Mouse (Mus musculus): ENCODE results near the gene Pzp. TPM values are rescaled to one million over a fixed set of nuclear protein-coding genes. Genes with fewer than 3 reads are reported as not detected.

Gene Pzp
- polyA plus RNA-seq, 1 experiment from 2014 or later = 0.21 TPM

GRCm38 (mm10) chr6:128532701-128533100, 6.2 kb upstream of the Pzp start:
- ATAC-seq (ENCODE audit: low FRiP score, low TSS enrichment) = no peak
- WGBS = 91% methylated on average over 9 of the region's 9 CpGs

DNA sequence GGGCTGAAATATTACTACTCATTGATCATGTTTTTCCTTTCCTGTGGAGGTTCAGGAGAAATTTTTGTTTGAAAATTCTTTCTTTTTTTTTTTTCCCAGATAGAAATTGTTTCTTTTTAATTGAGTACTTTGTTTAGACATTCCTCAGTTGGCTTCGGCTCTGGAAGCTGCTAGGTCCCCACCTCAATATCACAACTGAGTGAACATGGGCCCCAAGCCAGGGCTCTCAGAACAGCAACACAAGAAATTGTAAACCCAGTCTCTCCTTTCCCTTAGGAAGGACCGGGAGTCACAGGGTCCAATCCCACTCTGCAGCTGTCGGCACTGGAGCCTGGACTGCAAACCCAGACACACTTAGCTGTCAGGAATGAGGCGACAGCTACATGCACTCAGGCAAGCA, 2.0 kb upstream of the Pzp start:
- H3K27me3 ChIP-seq (ENCODE audit: control insufficient read depth, insufficient read depth, low read length) = no peaks in the 10 kb centered on the region
- no peak overlapping the region for H3K9ac ChIP-seq (replicated peaks; ENCODE audit: low read length)
- 91% methylated on average over 4 of the region's 4 CpGs for WGBS
- H3K27ac ChIP-seq (replicated peaks; ENCODE audit: low read depth, low read length) = no peak overlapping the region
- H3K4me2 ChIP-seq (ENCODE audit: low read length) = no peak overlapping the region
- H3K4me1 ChIP-seq (ENCODE audit: control insufficient read depth, insufficient read depth, low read length) = no peaks in the 10 kb centered on the region
- H3K36me3 ChIP-seq (ENCODE audit: control insufficient read depth, insufficient read depth, low read length) = no peaks in the 10 kb centered on the region
- no peak overlapping the region for H3K4me3 ChIP-seq (replicated peaks; ENCODE audit: low read depth, low read length)
- no peak for DNase-seq
- no peaks in the 10 kb centered on the region for H3K9me3 ChIP-seq (ENCODE audit: control insufficient read depth, low read length)
- no peak for ATAC-seq (ENCODE audit: low FRiP score, low TSS enrichment)

More at GRCm38 (mm10) chr6:128532701-128533100, 6.2 kb upstream of the Pzp start:
- Histone ChIP-seq H3K4me1 (ENCODE audit: control insufficient read depth, insufficient read depth, low read length) (no peaks in the 10 kb centered on the region), H3K4me2 (ENCODE audit: low read length) (no peak overlapping the region), H3K27ac (replicated peaks; ENCODE audit: low read depth, low read length) (no peak overlapping the region), H3K9me3 (ENCODE audit: control insufficient read depth, low read length) (no peaks in the 10 kb centered on the region), H3K27me3 (ENCODE audit: control insufficient read depth, insufficient read depth, low read length) (no peaks in the 10 kb centered on the region), H3K4me3 (replicated peaks; ENCODE audit: low read depth, low read length) (no peak overlapping the region), H3K36me3 (ENCODE audit: control insufficient read depth, insufficient read depth, low read length) (no peaks in the 10 kb centered on the region), H3K9ac (replicated peaks; ENCODE audit: low read length) (no peak overlapping the region)
- no peak for DNase-seq

GRCm38 (mm10) chr6:128527110-128527509, 590 bp upstream of the Pzp start:
- ATAC-seq (ENCODE audit: low FRiP score, low TSS enrichment) = no peak

DNA sequence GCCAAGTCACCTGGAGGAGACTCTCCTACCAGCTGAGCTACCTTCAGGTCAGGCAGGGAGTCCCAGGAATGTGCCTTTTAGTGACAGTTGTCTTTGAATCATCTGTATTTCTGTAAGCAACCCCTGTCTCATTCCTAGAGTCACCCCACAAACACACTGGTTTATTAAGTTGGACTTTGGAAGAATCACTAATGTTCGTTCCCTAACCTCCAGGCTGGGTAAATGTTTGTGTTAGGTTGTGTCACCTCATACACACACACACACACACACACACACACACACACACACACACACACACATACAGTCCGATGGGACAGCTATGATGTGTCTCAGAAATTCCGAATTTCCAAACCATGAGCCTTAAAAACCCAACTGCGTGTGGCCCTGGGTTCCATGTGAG, 719 bp downstream of the Pzp start:
- H3K27me3 ChIP-seq (ENCODE audit: control insufficient read depth, insufficient read depth, low read length) = no peaks in the 10 kb centered on the region
- WGBS = 93% methylated on average over 4 of the region's 4 CpGs
- no peak for ATAC-seq (ENCODE audit: low FRiP score, low TSS enrichment)
- no peak overlapping the region for H3K4me3 ChIP-seq (replicated peaks; ENCODE audit: low read depth, low read length)
- no peak overlapping the region for H3K9ac ChIP-seq (replicated peaks; ENCODE audit: low read length)
- no peaks in the 10 kb centered on the region for H3K9me3 ChIP-seq (ENCODE audit: control insufficient read depth, low read length)
- H3K27ac ChIP-seq (replicated peaks; ENCODE audit: low read depth, low read length) = no peak overlapping the region
- no peak for DNase-seq
- H3K36me3 ChIP-seq (ENCODE audit: control insufficient read depth, insufficient read depth, low read length) = no peaks in the 10 kb centered on the region
- H3K4me2 ChIP-seq (ENCODE audit: low read length) = no peak overlapping the region
- no peaks in the 10 kb centered on the region for H3K4me1 ChIP-seq (ENCODE audit: control insufficient read depth, insufficient read depth, low read length)

More at GRCm38 (mm10) chr6:128527110-128527509, 590 bp upstream of the Pzp start:
- no peak overlapping the region for H3K4me2 ChIP-seq (ENCODE audit: low read length)
- no peaks in the 10 kb centered on the region for H3K9me3 ChIP-seq (ENCODE audit: control insufficient read depth, low read length)
- no peaks in the 10 kb centered on the region for H3K4me1 ChIP-seq (ENCODE audit: control insufficient read depth, insufficient read depth, low read length)
- no peak overlapping the region for H3K9ac ChIP-seq (replicated peaks; ENCODE audit: low read length)
- no peaks in the 10 kb centered on the region for H3K36me3 ChIP-seq (ENCODE audit: control insufficient read depth, insufficient read depth, low read length)
- H3K27ac ChIP-seq (replicated peaks; ENCODE audit: low read depth, low read length) = no peak overlapping the region
- no peak overlapping the region for H3K4me3 ChIP-seq (replicated peaks; ENCODE audit: low read depth, low read length)
- 80% methylated on average over 1 of the region's 1 CpGs for WGBS
- H3K27me3 ChIP-seq (ENCODE audit: control insufficient read depth, insufficient read depth, low read length) = no peaks in the 10 kb centered on the region
- no peak for DNase-seq

GRCm38 (mm10) chr6:128523360-128523759, 3.2 kb downstream of the Pzp start:
- Histone ChIP-seq H3K4me2 (ENCODE audit: low read length) (no peak overlapping the region), H3K4me3 (replicated peaks; ENCODE audit: low read depth, low read length) (no peak overlapping the region), H3K36me3 (ENCODE audit: control insufficient read depth, insufficient read depth, low read length) (no peaks in the 10 kb centered on the region), H3K9ac (replicated peaks; ENCODE audit: low read length) (no peak overlapping the region), H3K9me3 (ENCODE audit: control insufficient read depth, low read length) (no peaks in the 10 kb centered on the region), H3K4me1 (ENCODE audit: control insufficient read depth, insufficient read depth, low read length) (no peaks in the 10 kb centered on the region), H3K27ac (replicated peaks; ENCODE audit: low read depth, low read length) (no peak overlapping the region), H3K27me3 (ENCODE audit: control insufficient read depth, insufficient read depth, low read length) (no peaks in the 10 kb centered on the region)
- ATAC-seq (ENCODE audit: low FRiP score, low TSS enrichment) (no peak), DNase-seq (no peak)
- WGBS = 95% methylated on average over 3 of the region's 3 CpGs

- WGBS = 93% methylated on average over 7 of the region's 7 CpGs
These were observed 7.4 kb downstream of the Pzp start for GRCm38 (mm10) chr6:128519159-128519558.

GRCm38 (mm10) chr6:128505676-128506236, 20.8 kb downstream of the Pzp start:
- ATAC-seq (ENCODE audit: low FRiP score, low TSS enrichment) (no peak), DNase-seq (no peak)
- Histone ChIP-seq H3K27me3 (ENCODE audit: control insufficient read depth, insufficient read depth, low read length) (no peaks in the 10 kb centered on the region), H3K4me1 (ENCODE audit: control insufficient read depth, insufficient read depth, low read length) (no peaks in the 10 kb centered on the region), H3K4me3 (replicated peaks; ENCODE audit: low read depth, low read length) (no peak overlapping the region), H3K4me2 (ENCODE audit: low read length) (no peak overlapping the region), H3K9ac (replicated peaks; ENCODE audit: low read length) (no peak overlapping the region), H3K36me3 (ENCODE audit: control insufficient read depth, insufficient read depth, low read length) (no peaks in the 10 kb centered on the region), H3K9me3 (ENCODE audit: control insufficient read depth, low read length) (no peaks in the 10 kb centered on the region), H3K27ac (replicated peaks; ENCODE audit: low read depth, low read length) (no peak overlapping the region)
- WGBS = 89% methylated on average over 2 of the region's 2 CpGs

More at GRCm38 (mm10) chr6:128519159-128519558, 7.4 kb downstream of the Pzp start:
- Histone ChIP-seq H3K4me3 (replicated peaks; ENCODE audit: low read depth, low read length) (no peak overlapping the region), H3K27me3 (ENCODE audit: control insufficient read depth, insufficient read depth, low read length) (no peaks in the 10 kb centered on the region), H3K9ac (replicated peaks; ENCODE audit: low read length) (no peak overlapping the region), H3K4me1 (ENCODE audit: control insufficient read depth, insufficient read depth, low read length) (no peaks in the 10 kb centered on the region), H3K4me2 (ENCODE audit: low read length) (no peak overlapping the region), H3K9me3 (ENCODE audit: control insufficient read depth, low read length) (no peaks in the 10 kb centered on the region), H3K27ac (replicated peaks; ENCODE audit: low read depth, low read length) (no peak overlapping the region), H3K36me3 (ENCODE audit: control insufficient read depth, insufficient read depth, low read length) (no peaks in the 10 kb centered on the region)
- no peak for DNase-seq
- ATAC-seq (ENCODE audit: low FRiP score, low TSS enrichment) = no peak

DNA sequence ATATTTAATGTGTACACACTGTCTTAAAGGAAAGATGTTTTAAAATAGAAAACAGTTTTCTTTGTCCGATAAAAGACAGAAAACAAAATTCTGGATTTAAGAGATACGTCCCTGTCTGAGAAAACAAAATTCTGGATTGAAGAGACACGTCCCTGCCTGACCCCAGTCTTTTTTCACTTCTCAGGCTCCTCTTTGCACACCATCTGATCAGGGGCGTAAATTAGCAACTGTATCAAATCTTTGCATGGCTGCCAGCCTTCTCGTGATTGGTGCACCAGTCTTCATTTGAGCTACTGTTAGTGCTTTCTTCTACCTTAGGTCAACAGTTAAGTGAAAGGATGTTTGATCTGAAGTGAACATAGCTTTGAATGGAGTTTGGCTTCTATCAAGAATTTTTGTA, 21.8 kb downstream of the Pzp start:
- Histone ChIP-seq H3K4me1 (ENCODE audit: control insufficient read depth, insufficient read depth, low read length) (no peaks in the 10 kb centered on the region), H3K4me2 (ENCODE audit: low read length) (no peak overlapping the region), H3K27me3 (ENCODE audit: control insufficient read depth, insufficient read depth, low read length) (no peaks in the 10 kb centered on the region), H3K36me3 (ENCODE audit: control insufficient read depth, insufficient read depth, low read length) (no peaks in the 10 kb centered on the region), H3K27ac (replicated peaks; ENCODE audit: low read depth, low read length) (no peak overlapping the region), H3K9ac (replicated peaks; ENCODE audit: low read length) (no peak overlapping the region), H3K9me3 (ENCODE audit: control insufficient read depth, low read length) (no peaks in the 10 kb centered on the region), H3K4me3 (replicated peaks; ENCODE audit: low read depth, low read length) (no peak overlapping the region)
- 81% methylated on average over 5 of the region's 5 CpGs for WGBS
- ATAC-seq (ENCODE audit: low FRiP score, low TSS enrichment) = no peak
- DNase-seq = no peak

DNA sequence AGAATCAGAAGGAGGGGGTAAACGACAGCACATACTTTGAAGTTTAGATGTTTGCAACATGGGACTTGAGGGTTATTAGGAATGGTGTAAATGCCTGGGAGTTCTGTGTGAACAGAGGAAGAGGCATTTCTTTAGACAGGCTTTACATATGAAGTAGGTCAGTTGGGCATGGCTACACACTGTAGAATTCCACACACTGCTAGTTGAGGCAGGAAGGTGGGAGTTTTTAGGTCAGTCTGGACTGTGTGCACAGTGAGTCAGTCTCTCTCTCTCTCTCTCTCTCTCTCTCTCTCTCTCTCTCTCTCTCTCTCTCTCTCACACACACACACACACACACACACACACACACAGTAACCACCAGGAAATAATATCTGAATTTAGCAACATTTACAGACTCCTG, 31.2 kb downstream of the Pzp start:
- H3K9me3 ChIP-seq (ENCODE audit: control insufficient read depth, low read length) = no peaks in the 10 kb centered on the region
- no peak overlapping the region for H3K27ac ChIP-seq (replicated peaks; ENCODE audit: low read depth, low read length)
- no peak overlapping the region for H3K9ac ChIP-seq (replicated peaks; ENCODE audit: low read length)
- DNase-seq (no peak), ATAC-seq (ENCODE audit: low FRiP score, low TSS enrichment) (no peak)
- no peak overlapping the region for H3K4me3 ChIP-seq (replicated peaks; ENCODE audit: low read depth, low read length)
- H3K4me1 ChIP-seq (ENCODE audit: control insufficient read depth, insufficient read depth, low read length) = no peaks in the 10 kb centered on the region
- H3K27me3 ChIP-seq (ENCODE audit: control insufficient read depth, insufficient read depth, low read length) = no peaks in the 10 kb centered on the region
- no peaks in the 10 kb centered on the region for H3K36me3 ChIP-seq (ENCODE audit: control insufficient read depth, insufficient read depth, low read length)
- 64% methylated on average over 1 of the region's 1 CpGs for WGBS
- H3K4me2 ChIP-seq (ENCODE audit: low read length) = no peak overlapping the region
